In genomic region chr1:104796146-104796545, GRCm38 (mm10) we compare ENCODE assay signal across 24 mouse cellular contexts. TPM values are rescaled to one million over a fixed set of nuclear protein-coding genes. Genes with fewer than 3 reads are reported as not detected.
DNase-seq lines count a peak whose midpoint lies in the region; ATAC-seq and TF ChIP-seq lines count a peak whose summit lies in the region.
"Had no signal": no experiment of that assay in that cellular context is flagged by ENCODE, and none has a peak within 500 bp of the region (broad histone marks: within the 10 kb centered on the region; RNA-seq: fewer than 3 reads in every experiment).

No protein-coding gene starts in this region.

- no peak overlapping the region for H3K4me3 ChIP-seq in forebrain, postnatal 0 days (ENCODE audit: low read depth, low read length)
- H3K4me3 ChIP-seq in forebrain, embryonic 11.5 days (ENCODE audit: low read depth, low read length), result no peak overlapping the region
- no peak overlapping the region for H3K4me3 ChIP-seq in hindbrain, embryonic 16.5 days (ENCODE audit: low read length)
- no peak overlapping the region for H3K4me3 ChIP-seq in hindbrain, embryonic 10.5 days
- H3K4me3 ChIP-seq in midbrain, embryonic 12.5 days, result no peak overlapping the region
- no peak overlapping the region for H3K4me3 ChIP-seq in midbrain, embryonic 15.5 days
- H3K4me3 ChIP-seq: forebrain, embryonic 13.5 days; limb, embryonic 12.5 days; neural tube, embryonic 12.5 days had no signal

- no peaks in the 10 kb centered on the region for H3K36me3 ChIP-seq in forebrain, postnatal 0 days (ENCODE audit: insufficient read depth)
- H3K36me3 ChIP-seq in forebrain, embryonic 11.5 days (ENCODE audit: control insufficient read depth, insufficient read depth, low read length), result no peaks in the 10 kb centered on the region
- H3K36me3 ChIP-seq in hindbrain, embryonic 16.5 days (ENCODE audit: control insufficient read depth, insufficient read depth, low read length), result no peaks in the 10 kb centered on the region
- no peaks in the 10 kb centered on the region for H3K36me3 ChIP-seq in hindbrain, embryonic 10.5 days
- H3K36me3 ChIP-seq in midbrain, embryonic 12.5 days, result no peaks in the 10 kb centered on the region
- no peaks in the 10 kb centered on the region for H3K36me3 ChIP-seq in midbrain, embryonic 15.5 days (replicated peaks)
- H3K36me3 ChIP-seq: limb, embryonic 12.5 days; neural tube, embryonic 12.5 days had no signal

- DNase-seq in forebrain, postnatal 0 days, result no peak
- DNase-seq in forebrain, embryonic 11.5 days (ENCODE audit: low spot score), result no peak
- DNase-seq in hindbrain, embryonic 10.5 days (ENCODE audit: low spot score), result no peak
- DNase-seq in thymus, adult 18-20 months, result no peak
- DNase-seq: adrenal gland, postnatal 25 days; cerebellum, adult 11 months; cerebellum, postnatal 10 days; gastrocnemius, postnatal 36 days; kidney, adult 2 months; liver, postnatal 0 days; right cerebral cortex, postnatal 14 days had no signal

- no peak overlapping the region for H3K9ac ChIP-seq in forebrain, postnatal 0 days
- no peak overlapping the region for H3K9ac ChIP-seq in forebrain, embryonic 11.5 days (ENCODE audit: low read length)
- no peak overlapping the region for H3K9ac ChIP-seq in hindbrain, embryonic 16.5 days (ENCODE audit: low read depth, low read length)
- H3K9ac ChIP-seq in midbrain, embryonic 12.5 days (replicated peaks), result no peak overlapping the region
- no peak overlapping the region for H3K9ac ChIP-seq in midbrain, embryonic 15.5 days
- H3K9ac ChIP-seq: forebrain, embryonic 13.5 days; limb, embryonic 12.5 days; liver, postnatal 0 days; neural tube, embryonic 12.5 days had no signal

- H3K27ac ChIP-seq in forebrain, postnatal 0 days (ENCODE audit: low read depth, low read length), result no peak overlapping the region
- no peak overlapping the region for H3K27ac ChIP-seq in forebrain, embryonic 11.5 days (ENCODE audit: low read depth, low read length)
- H3K27ac ChIP-seq in hindbrain, embryonic 16.5 days (ENCODE audit: low read depth, low read length), result no peak overlapping the region
- H3K27ac ChIP-seq in hindbrain, embryonic 10.5 days, result no peak overlapping the region
- no peak overlapping the region for H3K27ac ChIP-seq in midbrain, embryonic 12.5 days (replicated peaks)
- H3K27ac ChIP-seq in midbrain, embryonic 15.5 days, result no peak overlapping the region
- H3K27ac ChIP-seq: forebrain, embryonic 13.5 days; kidney, postnatal 0 days; limb, embryonic 12.5 days; macrophage; neural tube, embryonic 12.5 days; stomach, postnatal 0 days had no signal

- H3K27me3 ChIP-seq in forebrain, postnatal 0 days (ENCODE audit: insufficient read depth, low read length), result no peaks in the 10 kb centered on the region
- no peaks in the 10 kb centered on the region for H3K27me3 ChIP-seq in forebrain, embryonic 11.5 days (ENCODE audit: control insufficient read depth, insufficient read depth, low read length)
- H3K27me3 ChIP-seq in hindbrain, embryonic 16.5 days (replicated peaks; ENCODE audit: control insufficient read depth, insufficient read depth, low read length), result no peaks in the 10 kb centered on the region
- no peaks in the 10 kb centered on the region for H3K27me3 ChIP-seq in hindbrain, embryonic 10.5 days (ENCODE audit: insufficient read depth, poor library complexity, severe bottlenecking)
- no peaks in the 10 kb centered on the region for H3K27me3 ChIP-seq in midbrain, embryonic 12.5 days
- H3K27me3 ChIP-seq in midbrain, embryonic 15.5 days (replicated peaks), result no peaks in the 10 kb centered on the region; the same call in 1 of the 2 replicates
- H3K27me3 ChIP-seq: forebrain, embryonic 13.5 days; limb, embryonic 12.5 days; neural tube, embryonic 12.5 days had no signal

- H3K9me3 ChIP-seq in forebrain, postnatal 0 days (ENCODE audit: low read length), result no peaks in the 10 kb centered on the region
- H3K9me3 ChIP-seq in forebrain, embryonic 11.5 days (ENCODE audit: control insufficient read depth, low read length), result no peaks in the 10 kb centered on the region
- no peaks in the 10 kb centered on the region for H3K9me3 ChIP-seq in hindbrain, embryonic 16.5 days (ENCODE audit: control insufficient read depth, low read length)
- H3K9me3 ChIP-seq in hindbrain, embryonic 10.5 days, result no peaks in the 10 kb centered on the region
- no peaks in the 10 kb centered on the region for H3K9me3 ChIP-seq in midbrain, embryonic 12.5 days
- H3K9me3 ChIP-seq in midbrain, embryonic 15.5 days, result no peaks in the 10 kb centered on the region
- H3K9me3 ChIP-seq: forebrain, embryonic 13.5 days; limb, embryonic 12.5 days; neural tube, embryonic 12.5 days had no signal

- peak; percentile 32; the same call in 1 of the 2 replicates for ATAC-seq in forebrain, postnatal 0 days
- no peak for ATAC-seq in forebrain, embryonic 11.5 days (replicated peaks; ENCODE audit: low FRiP score)
- ATAC-seq in hindbrain, embryonic 16.5 days, result peak; percentile 37; the same call in 1 of the 2 replicates
- peak; percentile 47; the same call in 1 of the 2 replicates for ATAC-seq in midbrain, embryonic 12.5 days (ENCODE audit: low FRiP score, low read depth)
- ATAC-seq in midbrain, embryonic 15.5 days (replicated peaks), result no peak; the same call in 1 of the 2 replicates
- ATAC-seq: forebrain, embryonic 13.5 days; liver, postnatal 0 days; lung, postnatal 0 days had no signal

- no peak overlapping the region for H3K4me2 ChIP-seq in forebrain, postnatal 0 days (ENCODE audit: low read depth)
- no peak overlapping the region for H3K4me2 ChIP-seq in forebrain, embryonic 11.5 days (ENCODE audit: low read depth, low read length, severe bottlenecking)
- H3K4me2 ChIP-seq in hindbrain, embryonic 16.5 days (ENCODE audit: low read length), result no peak overlapping the region
- no peak overlapping the region for H3K4me2 ChIP-seq in midbrain, embryonic 12.5 days (replicated peaks)
- H3K4me2 ChIP-seq in midbrain, embryonic 15.5 days, result no peak overlapping the region
- H3K4me2 ChIP-seq: forebrain, embryonic 13.5 days; limb, embryonic 12.5 days; liver, embryonic 11.5 days; neural tube, embryonic 12.5 days had no signal

- no peak for TF ChIP-seq CTCF in forebrain, postnatal 0 days (IDR thresholded peaks at IDR 0.05; ENCODE audit: low read depth)

- 40% methylated on average over 3 of the region's 3 CpGs for WGBS in forebrain, postnatal 0 days
- 81% methylated on average over 3 of the region's 3 CpGs for WGBS in forebrain, embryonic 11.5 days
- 57% methylated on average over 3 of the region's 3 CpGs for WGBS in hindbrain, embryonic 16.5 days
- 82% methylated on average over 3 of the region's 3 CpGs for WGBS in hindbrain, embryonic 10.5 days
- 66% methylated on average over 3 of the region's 3 CpGs for WGBS in midbrain, embryonic 12.5 days
- 47% methylated on average over 3 of the region's 3 CpGs for WGBS in midbrain, embryonic 15.5 days

- H3K4me1 ChIP-seq in forebrain, postnatal 0 days (ENCODE audit: insufficient read depth), result 0 out of 2 replicates have a peak, but pooled peaks cover 6% of the 10 kb centered on the region
- H3K4me1 ChIP-seq in forebrain, embryonic 11.5 days (replicated peaks; ENCODE audit: control insufficient read depth, insufficient read depth, low read length), result no peaks in the 10 kb centered on the region
- H3K4me1 ChIP-seq in hindbrain, embryonic 16.5 days (ENCODE audit: control insufficient read depth, insufficient read depth, low read depth, low read length), result no peaks in the 10 kb centered on the region
- H3K4me1 ChIP-seq in hindbrain, embryonic 10.5 days (replicated peaks), result no peaks in the 10 kb centered on the region; the same call in 1 of the 2 replicates
- H3K4me1 ChIP-seq in midbrain, embryonic 12.5 days, result no peaks in the 10 kb centered on the region
- H3K4me1 ChIP-seq in midbrain, embryonic 15.5 days, result 0 out of 2 replicates have a peak, but pooled peaks cover 4% of the 10 kb centered on the region
- H3K4me1 ChIP-seq: limb, embryonic 12.5 days; neural tube, embryonic 12.5 days had no signal

RNA-seq across cellular contexts. Expression of gene Cdh20, which starts 27.8 kb away (rescaled TPM):
- 6.4 and 8.9 TPM in 2 replicates for total RNA-seq in forebrain, postnatal 0 days (2014; rRNA removed)
- polyA plus RNA-seq in forebrain, postnatal 0 days (2015; fragmentation: Nextera tagmentation; extraction: Ambion mirVana), result 1.3 and 2.0 TPM in 2 replicates
- polyA plus RNA-seq in forebrain, embryonic 11.5 days (2014; fragmentation: Nextera tagmentation; extraction: Ambion mirVana), result 0.43 and 0.71 TPM in 2 replicates
- 5.6 and 5.7 TPM in 2 replicates for polyA plus RNA-seq in hindbrain, embryonic 16.5 days (2015; fragmentation: Nextera tagmentation; extraction: Ambion mirVana)
- 1.4 and 1.7 TPM in 2 replicates for polyA plus RNA-seq in hindbrain, embryonic 10.5 days (2016; fragmentation: Nextera tagmentation; extraction: Ambion mirVana)
- 0.69 and 1.0 TPM in 2 replicates for polyA plus RNA-seq in midbrain, embryonic 12.5 days (2016; fragmentation: Nextera tagmentation; extraction: Ambion mirVana)
- polyA plus RNA-seq in midbrain, embryonic 15.5 days (2015; fragmentation: Nextera tagmentation; extraction: Ambion mirVana), result 2.6 and 2.7 TPM in 2 replicates
- total RNA-seq: gastrocnemius, adult 18-20 months; hematopoietic stem cell, adult 5-6 weeks had no signal
- polyA plus RNA-seq: liver, embryonic 11.5 days; liver, postnatal 0 days; macrophage had no signal

Comparison
In these comparisons a context has a peak if more than half of its experiments do, and no peak if none do; other contexts are left out.
1. ATAC-seq: peak in forebrain, postnatal 0 days (single experiment), hindbrain, embryonic 16.5 days (single experiment) and midbrain, embryonic 12.5 days (single experiment); none in forebrain, embryonic 11.5 days (single experiment) and midbrain, embryonic 15.5 days (single experiment).